Mouse (Mus musculus) midbrain, embryonic 16.5 days (tissue): ENCODE data around the gene Gcsam. TPM values are rescaled to one million over a fixed set of nuclear protein-coding genes. Genes with fewer than 3 reads are reported as not detected.

Experiments
- ATAC-seq: fragments of 200-750 bp; cut with Nextera tagmentation; 2 replicates; pipeline ENCODE4 v1.8.0; 2017; ENCODE audit warnings: moderate TSS enrichment
- H3K27ac ChIP-seq: fragments of 300-500 bp; sonication (generic); 2 replicates; pipeline ENCODE4 v1.5.1; 2014; ENCODE audit warnings: mild to moderate bottlenecking, low read length, mixed read lengths
- H3K27me3 ChIP-seq: fragments of 300-500 bp; sonication (generic); 2 replicates; pipeline ENCODE4 v1.6.1; 2014; ENCODE audit warnings: low read depth, low read length, mixed read lengths; ENCODE audit not compliant: control insufficient read depth, insufficient read depth
- H3K36me3 ChIP-seq: fragments of 300-500 bp; sonication (generic); 2 replicates; pipeline ENCODE4 v1.6.1; 2014; ENCODE audit warnings: mild to moderate bottlenecking, low read length, moderate library complexity, mixed read lengths; ENCODE audit not compliant: control insufficient read depth, insufficient read depth
- H3K4me1 ChIP-seq: fragments of 300-500 bp; sonication (generic); 2 replicates; pipeline ENCODE4 v1.6.1; 2014; ENCODE audit warnings: mild to moderate bottlenecking, low read length, mixed read lengths; ENCODE audit not compliant: control insufficient read depth, insufficient read depth
- H3K4me2 ChIP-seq: fragments of 300-500 bp; sonication (generic); 2 replicates; pipeline ENCODE4 v1.6.1; 2014; ENCODE audit warnings: mild to moderate bottlenecking, low read length, mixed read lengths
- H3K4me3 ChIP-seq: fragments of 300-500 bp; sonication (generic); 2 replicates; pipeline ENCODE4 v1.5.1; 2014; ENCODE audit warnings: low read depth, mild to moderate bottlenecking, low read length, moderate library complexity, mixed read lengths
- H3K9ac ChIP-seq: fragments of 300-500 bp; sonication (generic); 2 replicates; pipeline ENCODE4 v1.6.1; 2014; ENCODE audit warnings: low read depth, low read length, mixed read lengths
- H3K9me3 ChIP-seq: fragments of 300-500 bp; sonication (generic); replicated peaks from 2 replicates; pipeline ENCODE4 v1.6.1; 2014; ENCODE audit warnings: mild to moderate bottlenecking, low read length, mixed read lengths; ENCODE audit not compliant: control insufficient read depth, poor library complexity, severe bottlenecking
- WGBS: fragments of 180-500 bp; shearing (Covaris S2); extraction: QIAGEN DNeasy Blood & Tissue Kit; methylation state at CpG from one replicate; pipeline ENCODE4 v1.1.7; 2014; 5-methylcytosine and 5-hydroxymethylcytosine counted together
- polyA plus RNA-seq: library from polyadenylated mRNA; unstranded; fragments of >200 nt; fragmentation: Nextera tagmentation; extraction: Ambion mirVana; gene quantifications from 2 replicates; pipeline ENCODE4 v1.2.1, GENCODE M21; 2015

Gcsam gene
- polyA plus RNA-seq, 1 experiment from 2014 or later: not detected

DNA sequence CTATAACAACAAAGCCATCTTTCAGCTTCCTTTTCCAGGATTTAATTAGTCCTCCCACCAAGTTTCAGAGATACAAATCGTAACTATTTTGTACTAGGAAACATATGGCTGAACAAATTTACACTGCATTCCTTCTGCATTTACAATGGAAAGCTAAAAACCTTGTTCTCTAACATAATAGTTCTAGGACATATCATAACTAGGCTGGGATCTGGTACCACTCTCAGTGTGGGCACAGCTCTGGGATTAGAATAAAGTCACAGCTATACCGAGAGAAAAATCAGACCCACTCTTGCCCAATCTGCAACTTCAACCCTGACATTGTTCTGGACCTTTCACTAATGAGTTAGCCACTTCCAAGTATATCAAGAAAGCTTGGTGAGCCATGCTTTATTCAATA, 25.6 kb downstream of the Gcsam start:
- no peak overlapping the region for H3K4me2 ChIP-seq
- no peaks in the 10 kb centered on the region for H3K27me3 ChIP-seq
- WGBS: 87% methylated on average over 2 of the region's 2 CpGs
- no peaks in the 10 kb centered on the region for H3K9me3 ChIP-seq
- no peaks in the 10 kb centered on the region for H3K4me1 ChIP-seq
- H3K36me3 ChIP-seq: no peaks in the 10 kb centered on the region
- no peak for ATAC-seq
- H3K27ac ChIP-seq: no peak overlapping the region
- H3K4me3 ChIP-seq: no peak overlapping the region
- H3K9ac ChIP-seq: no peak overlapping the region

DNA sequence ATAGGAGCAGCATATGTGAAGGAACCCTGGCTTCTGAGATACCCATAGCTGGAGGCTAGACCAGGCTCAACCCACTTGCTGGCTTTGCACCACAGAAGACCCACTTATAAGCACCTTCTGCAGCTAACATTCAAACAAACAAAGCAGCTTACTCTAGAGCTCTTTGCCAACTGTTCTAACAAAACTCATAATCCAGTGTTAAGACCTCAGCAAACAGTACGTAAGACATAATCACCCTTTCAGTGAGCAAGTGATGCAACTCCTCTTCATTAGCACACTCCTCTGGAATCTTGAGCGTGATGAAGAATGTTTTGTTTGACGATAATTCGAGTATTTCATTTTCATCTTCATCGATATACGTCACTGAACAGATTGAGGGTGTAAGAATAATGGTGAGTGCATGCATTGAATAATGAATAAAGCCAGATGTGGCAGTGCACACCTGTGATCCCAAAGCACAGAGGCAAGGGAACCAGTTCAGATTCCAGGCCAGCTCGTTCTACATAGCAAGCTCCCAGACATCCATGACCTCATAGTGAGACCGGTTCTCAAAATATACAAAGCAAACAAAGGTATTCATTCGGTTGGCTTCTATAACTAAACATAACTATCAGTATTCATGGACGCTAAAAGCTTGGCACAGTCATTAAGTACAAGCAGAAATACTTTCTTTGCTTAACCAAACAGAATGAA, 30.0 kb downstream of the Gcsam start:
- no peaks in the 10 kb centered on the region for H3K9me3 ChIP-seq
- WGBS: 85% methylated on average over 10 of the region's 10 CpGs

DNA sequence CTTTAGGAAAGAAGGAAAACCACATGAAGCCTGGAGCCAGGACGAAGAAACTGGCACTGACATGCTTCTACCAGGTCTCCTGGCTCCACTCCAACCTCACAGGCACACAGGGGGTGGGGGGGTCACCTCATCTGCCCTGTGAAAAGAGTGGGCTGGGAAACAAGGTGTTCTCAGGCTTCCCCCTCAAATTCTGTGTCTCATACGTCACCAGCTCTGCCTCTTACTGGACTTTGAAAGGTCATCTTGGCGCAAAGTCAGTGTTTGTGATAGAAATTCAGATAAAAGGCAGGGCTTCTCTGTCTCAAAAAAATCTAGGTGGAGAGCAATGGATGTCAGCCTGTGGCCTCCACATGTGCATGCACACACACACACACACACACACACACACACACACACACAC, 31.1 kb downstream of the Gcsam start:
- Histone ChIP-seq H3K36me3 (no peaks in the 10 kb centered on the region), H3K9me3 (no peaks in the 10 kb centered on the region), H3K27ac (no peak overlapping the region), H3K9ac (no peak overlapping the region), H3K4me2 (no peak overlapping the region), H3K27me3 (no peaks in the 10 kb centered on the region), H3K4me3 (no peak overlapping the region), H3K4me1 (no peaks in the 10 kb centered on the region)
- 79% methylated on average over 3 of the region's 3 CpGs for WGBS
- no peak for ATAC-seq

More for the DNA sequence above, 30.0 kb downstream of the Gcsam start:
- H3K4me2 ChIP-seq: no peak overlapping the region
- no peaks in the 10 kb centered on the region for H3K36me3 ChIP-seq
- no peak overlapping the region for H3K4me3 ChIP-seq
- ATAC-seq: no peak
- H3K27me3 ChIP-seq: no peaks in the 10 kb centered on the region
- no peaks in the 10 kb centered on the region for H3K4me1 ChIP-seq
- H3K9ac ChIP-seq: no peak overlapping the region
- H3K27ac ChIP-seq: no peak overlapping the region

DNA sequence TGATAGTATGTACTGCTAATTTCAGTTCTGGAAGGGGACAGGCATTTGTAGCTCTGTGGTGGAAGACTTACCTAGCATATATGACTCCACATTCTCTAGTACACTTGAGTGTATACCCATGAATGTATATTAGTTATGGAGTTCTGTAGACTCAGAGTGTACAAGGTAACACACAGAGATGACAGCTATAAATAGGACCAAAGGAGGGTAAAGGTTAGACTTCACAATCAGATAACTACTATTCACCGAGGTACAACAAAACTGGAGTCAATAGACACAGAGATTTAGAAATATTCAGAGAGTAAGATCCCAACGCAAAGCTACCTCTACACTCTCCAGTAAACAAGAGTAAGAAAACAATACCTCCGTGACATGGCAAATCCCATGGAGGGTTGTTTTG, 33.8 kb downstream of the Gcsam start:
- no peak overlapping the region for H3K27ac ChIP-seq
- no peaks in the 10 kb centered on the region for H3K9me3 ChIP-seq
- no peaks in the 10 kb centered on the region for H3K4me1 ChIP-seq
- H3K9ac ChIP-seq: no peak overlapping the region
- no peaks in the 10 kb centered on the region for H3K36me3 ChIP-seq
- 92% methylated on average over 3 of the region's 3 CpGs for WGBS
- H3K4me2 ChIP-seq: no peak overlapping the region
- H3K27me3 ChIP-seq: no peaks in the 10 kb centered on the region
- no peak overlapping the region for H3K4me3 ChIP-seq
- ATAC-seq: no peak

DNA sequence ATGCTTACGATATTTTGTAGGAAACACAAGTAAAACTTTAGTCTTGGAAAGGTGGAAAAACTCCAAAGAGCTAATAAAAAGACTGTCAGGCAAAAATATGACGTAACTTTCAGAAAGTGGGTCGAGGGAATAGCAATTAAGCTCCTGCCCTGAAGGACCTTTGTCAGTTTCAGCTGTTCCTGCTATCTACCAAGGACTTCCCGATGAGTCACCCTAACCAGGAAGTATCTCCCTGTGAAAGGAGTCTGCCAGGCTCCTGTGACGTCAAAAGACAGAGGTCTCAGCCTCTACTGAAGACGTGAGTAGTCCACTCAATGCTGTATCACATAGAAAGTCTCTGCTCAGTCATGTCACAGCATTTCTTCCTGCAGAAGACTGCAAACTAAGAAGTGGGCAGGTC, 34.2 kb downstream of the Gcsam start:
- Histone ChIP-seq H3K9ac (no peak overlapping the region), H3K4me2 (no peak overlapping the region), H3K27me3 (no peaks in the 10 kb centered on the region), H3K9me3 (no peaks in the 10 kb centered on the region), H3K27ac (no peak overlapping the region), H3K4me1 (no peaks in the 10 kb centered on the region), H3K4me3 (no peak overlapping the region), H3K36me3 (no peaks in the 10 kb centered on the region)
- WGBS: 80% methylated on average over 6 of the region's 6 CpGs
- no peak for ATAC-seq

DNA sequence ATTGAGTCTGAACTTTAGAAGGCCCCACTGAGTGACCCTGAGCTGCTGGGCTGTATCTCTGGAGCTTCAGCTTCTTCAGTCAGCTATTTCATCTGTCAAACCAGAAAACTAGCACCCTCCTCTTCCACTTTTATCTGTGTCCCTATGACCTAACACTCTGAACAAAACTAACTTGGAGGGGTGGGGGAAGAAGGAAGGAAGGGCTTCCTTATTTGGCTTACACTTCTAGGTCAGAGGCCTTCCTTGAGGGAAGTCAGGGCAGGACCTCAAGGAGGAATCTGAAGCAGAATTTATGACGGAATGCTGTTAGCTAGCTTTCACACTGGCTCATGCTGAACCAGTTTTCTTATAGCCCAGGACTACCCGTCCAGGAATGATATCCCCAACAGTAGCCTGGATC, 41.3 kb downstream of the Gcsam start:
- Histone ChIP-seq H3K4me2 (no peak overlapping the region), H3K27me3 (no peaks in the 10 kb centered on the region; the same call in none of the 2 replicates), H3K9me3 (no peaks in the 10 kb centered on the region), H3K4me3 (no peak overlapping the region), H3K27ac (no peak overlapping the region), H3K9ac (no peak overlapping the region), H3K4me1 (no peaks in the 10 kb centered on the region), H3K36me3 (no peaks in the 10 kb centered on the region)
- ATAC-seq: no peak
- 79% methylated on average over 2 of the region's 2 CpGs for WGBS

DNA sequence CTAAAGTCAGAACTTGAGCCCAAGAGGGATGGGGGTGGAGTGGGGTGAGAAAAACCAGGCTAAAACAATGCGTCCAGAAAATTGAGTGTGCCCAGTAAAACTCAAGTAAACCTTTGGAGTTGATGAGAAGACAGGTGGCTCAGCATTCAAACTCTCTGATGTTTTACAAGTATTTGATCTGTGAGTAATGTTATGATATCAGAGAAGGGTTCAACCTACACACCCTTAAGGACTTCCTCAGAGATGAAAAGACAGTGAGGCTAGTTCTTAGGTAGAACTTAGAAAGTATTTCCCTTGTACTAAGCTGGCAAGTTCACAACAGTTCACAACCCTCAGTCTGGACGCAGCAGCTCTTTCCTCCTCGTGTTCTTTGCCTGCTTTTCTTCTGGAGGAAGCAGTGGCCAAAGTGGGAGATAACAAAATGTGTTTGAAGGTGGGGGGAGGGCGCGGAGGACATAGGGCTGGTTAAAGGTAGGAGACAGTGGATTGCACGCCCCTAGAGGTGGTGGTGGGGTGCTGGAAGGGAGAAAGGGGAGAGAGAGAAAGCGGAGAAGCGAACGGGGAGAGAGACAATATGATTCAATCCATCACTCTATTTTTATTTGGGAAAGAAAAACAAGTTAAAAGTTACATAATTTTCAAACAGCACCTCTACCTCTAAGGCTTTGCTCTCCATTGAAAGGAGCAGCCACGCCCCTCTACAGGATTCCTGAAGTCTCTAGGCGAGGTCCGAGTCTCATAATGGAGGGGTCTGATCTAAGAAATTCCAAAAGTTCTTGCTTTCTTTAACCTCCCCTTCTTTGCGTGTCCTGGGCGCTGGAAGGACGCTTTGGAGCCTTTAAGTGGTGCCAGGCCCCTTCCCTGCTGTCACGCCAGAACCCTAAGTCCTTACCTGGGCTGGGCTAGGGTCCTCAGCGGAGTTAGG, 43.1 kb downstream of the Gcsam start:
- peak overlapping the region; percentile 62 for H3K4me2 ChIP-seq
- no peak for ATAC-seq
- no peaks in the 10 kb centered on the region for H3K9me3 ChIP-seq
- peak overlapping the region; percentile 54 for H3K9ac ChIP-seq
- H3K27ac ChIP-seq: no peak overlapping the region
- H3K4me3 ChIP-seq: peak overlapping the region; percentile 35
- H3K4me1 ChIP-seq: no peaks in the 10 kb centered on the region
- WGBS: 16% methylated on average over 17 of the region's 17 CpGs
- H3K36me3 ChIP-seq: no peaks in the 10 kb centered on the region
- no peaks in the 10 kb centered on the region; the same call in none of the 2 replicates for H3K27me3 ChIP-seq

DNA sequence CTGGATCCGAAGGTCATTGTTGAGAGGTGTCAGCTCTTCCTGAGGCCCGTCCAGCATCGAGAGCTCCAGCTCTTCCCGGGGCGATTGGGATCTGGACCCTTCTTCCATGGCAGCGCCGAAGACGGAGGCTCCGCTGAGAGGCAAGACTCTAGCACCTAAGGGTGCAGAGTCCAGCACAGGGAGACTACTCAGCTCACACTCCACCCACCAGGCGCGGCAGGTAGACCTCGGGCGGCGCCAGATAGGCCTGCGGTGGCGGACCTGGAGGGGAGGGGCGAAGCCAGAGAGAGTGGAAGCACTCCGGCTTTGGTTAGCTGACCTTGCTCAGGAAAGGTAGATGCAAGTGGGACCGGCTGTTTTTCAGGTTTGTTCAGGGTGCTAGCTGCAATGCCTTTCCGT, 43.8 kb downstream of the Gcsam start, which contains the start of gene BC016579:
Gene BC016579, minus strand, starts transcription at position 135 of the 399 bp plus-strand sequence.
- Histone ChIP-seq H3K4me1 (no peaks in the 10 kb centered on the region), H3K9me3 (no peaks in the 10 kb centered on the region), H3K27ac (no peak within 1 kb of the TSS), H3K27me3 (no peaks in the 10 kb centered on the region; the same call in none of the 2 replicates), H3K36me3 (no peaks in the 10 kb centered on the region), H3K4me2 (peak within 1 kb of the TSS; percentile 62), H3K4me3 (peak within 1 kb of the TSS; percentile 35), H3K9ac (peak within 1 kb of the TSS; percentile 54)
- ATAC-seq: peak; percentile 45; the same call in 1 of the 2 replicates
- 5% methylated on average over 20 of the region's 20 CpGs for WGBS

DNA sequence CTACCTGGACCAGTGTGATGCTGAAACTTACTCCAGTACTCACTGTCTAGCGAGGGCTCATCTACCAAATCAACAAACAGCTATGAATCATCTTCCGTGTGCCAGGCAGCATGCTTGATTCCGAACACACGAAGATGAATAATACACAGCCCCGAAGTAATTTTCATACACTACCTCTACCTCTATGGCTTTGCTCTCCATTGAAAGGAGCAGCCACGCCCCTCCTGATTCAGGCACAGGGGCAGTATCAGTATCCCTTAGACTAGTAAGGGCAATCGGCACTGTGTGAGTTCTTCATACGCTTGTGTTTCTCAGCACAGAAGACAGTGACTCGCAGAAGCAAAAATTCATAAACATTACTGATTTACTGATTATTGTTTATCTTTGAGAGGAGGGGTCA, 44.3 kb downstream of the Gcsam start:
- ATAC-seq: no peak
- peak overlapping the region; percentile 62; the same call in 1 of the 2 replicates for H3K4me2 ChIP-seq

More for the DNA sequence above, 44.3 kb downstream of the Gcsam start:
- Histone ChIP-seq H3K4me1 (no peaks in the 10 kb centered on the region), H3K4me3 (peak overlapping the region; percentile 35; the same call in 1 of the 2 replicates), H3K27ac (no peak overlapping the region), H3K9me3 (no peaks in the 10 kb centered on the region), H3K9ac (no peak overlapping the region), H3K36me3 (no peaks in the 10 kb centered on the region), H3K27me3 (no peaks in the 10 kb centered on the region; the same call in none of the 2 replicates)
- WGBS: 68% methylated on average over 9 of the region's 9 CpGs
